Mouse (Mus musculus): ENCODE results near the gene B4galnt2.

- TF ChIP-seq CTCF (IDR thresholded peaks at IDR 0.05) (no peak), POLR2A (IDR thresholded peaks at IDR 0.05; ENCODE audit: insufficient read depth, low read depth, low read length) (no peak), EP300 (IDR thresholded peaks at IDR 0.05; ENCODE audit: insufficient read depth, low read depth, low read length) (0 out of 2 replicates have a peak, but pooled peaks have one; percentile 35)
These were observed 55.2 kb downstream of the B4galnt2 start for GRCm38 (mm10) chr11:95859468-95859855.

All from heart, adult 2 months (tissue).